Mouse (Mus musculus) MN1 (cell line): Measurements from ENCODE around the gene Tpsg1.
A peak's percentile ranks its signal among the peaks of the same experiment; 100 is the strongest.

Source experiments
- DNase-seq: peaks from one replicate; pipeline ENCODE4 v3.0.0-alpha.2; 2016; ENCODE audit warnings: low spot score

Gene Tpsg1

DNA sequence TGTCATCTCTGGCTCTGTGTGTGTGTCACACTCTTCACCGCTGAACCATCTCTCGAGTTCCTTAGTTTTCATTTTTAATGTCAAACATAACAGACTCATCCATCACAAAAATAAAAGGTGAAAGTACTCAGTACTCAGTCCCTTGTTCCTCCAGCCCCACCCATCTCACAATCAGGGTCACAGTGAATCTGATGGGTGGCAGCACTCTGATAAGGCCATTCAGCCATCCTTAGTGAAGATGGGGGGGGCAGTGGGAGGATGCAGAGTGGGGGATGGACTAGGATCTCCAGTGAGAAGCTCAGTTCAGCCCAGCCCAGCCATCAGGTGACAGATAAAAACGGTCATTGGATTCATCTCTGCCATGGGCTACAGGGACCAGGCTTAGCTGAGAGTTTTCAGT, at the start of gene Tpsg1:
TSS of gene Tpsg1 (plus strand) at position 301 of the 400 bp plus-strand sequence.
- no peak for DNase-seq

- no peak for DNase-seq
Observed at GRCm38 (mm10) chr17:25320819-25321218, 48.3 kb upstream of the Tpsg1 start.

GRCm38 (mm10) chr17:25322930-25323329, 46.1 kb upstream of the Tpsg1 start:
- no peak for DNase-seq

DNA sequence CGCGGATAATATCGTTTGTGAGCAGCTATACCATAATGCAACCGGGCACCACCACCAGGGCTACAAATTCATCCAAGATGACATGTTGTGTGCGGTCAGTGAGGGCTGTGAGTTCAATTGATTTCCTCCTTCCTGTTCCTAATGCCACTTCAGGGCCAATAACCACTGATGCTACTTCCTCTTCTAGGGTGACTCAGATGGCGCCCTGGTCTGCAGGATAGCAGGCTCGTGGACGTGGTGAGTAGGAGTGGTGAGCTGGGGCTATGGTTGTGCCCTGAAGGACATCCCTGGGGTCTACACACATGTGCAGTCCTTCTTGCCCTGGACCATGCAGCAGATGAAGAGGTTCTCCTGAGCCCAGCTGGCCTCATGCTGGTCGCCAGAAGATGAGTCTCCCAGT, 36.8 kb upstream of the Tpsg1 start:
- DNase-seq: no peak

- peak; percentile 84 for DNase-seq
Observed at GRCm38 (mm10) chr17:25333943-25334342, 35.1 kb upstream of the Tpsg1 start.

DNA sequence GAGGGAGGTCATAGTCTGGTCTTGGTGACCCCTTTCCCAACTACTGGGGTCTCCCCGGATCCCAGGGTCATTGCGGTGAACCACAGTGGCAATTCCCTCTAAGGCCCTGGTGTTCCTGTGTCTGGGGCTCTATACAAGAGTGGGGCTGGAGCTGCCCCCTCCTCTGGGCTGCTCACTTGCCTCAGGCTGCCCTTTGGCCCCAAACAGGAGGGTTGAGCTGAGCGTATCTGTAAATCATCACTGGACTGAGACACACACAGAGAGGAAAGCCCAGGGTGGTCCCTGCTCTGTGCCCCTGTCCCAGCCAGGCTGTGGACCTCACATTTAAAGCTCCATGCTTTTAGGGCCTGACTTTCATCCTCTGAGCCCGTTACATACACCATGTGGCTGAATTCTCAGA, 30.9 kb upstream of the Tpsg1 start:
- no peak for DNase-seq

DNA sequence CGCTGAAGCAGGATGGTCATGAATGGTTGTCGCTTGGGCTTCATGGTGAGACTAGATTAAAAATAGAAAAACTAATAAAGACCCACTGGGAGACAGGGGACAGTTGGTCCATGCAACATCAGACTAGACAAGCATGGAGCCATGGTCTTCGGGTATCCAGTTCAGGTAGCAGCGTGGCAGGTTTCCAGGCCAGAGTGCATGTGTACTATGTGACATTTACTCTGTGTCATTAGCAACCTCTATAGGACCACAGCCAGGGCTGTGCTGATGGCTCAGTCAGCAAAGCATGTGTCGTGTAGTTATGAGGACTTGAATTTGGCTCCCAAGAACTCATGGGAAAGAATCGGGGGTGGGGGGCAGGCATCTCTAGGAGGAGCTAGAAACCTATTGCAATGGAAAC, 29.1 kb upstream of the Tpsg1 start:
- DNase-seq: no peak

DNA sequence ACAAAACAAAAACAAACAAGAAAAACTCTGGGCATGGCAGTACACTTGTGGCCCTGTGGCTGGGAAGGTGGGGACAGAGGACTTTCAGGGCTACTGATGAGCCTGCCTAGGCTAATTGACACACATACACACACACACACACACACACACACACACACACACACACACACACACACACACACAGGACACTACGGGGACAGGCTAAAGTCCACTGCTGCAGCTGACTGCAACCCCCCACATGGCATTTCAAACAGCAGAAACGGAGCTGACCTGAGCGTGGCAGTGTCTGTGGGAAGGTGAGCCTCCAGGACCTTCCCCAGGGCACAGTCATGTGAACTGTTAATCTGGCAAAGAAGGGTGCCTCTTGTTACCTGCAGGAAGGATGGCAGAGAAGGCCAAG, 27.6 kb upstream of the Tpsg1 start:
- DNase-seq: no peak

DNA sequence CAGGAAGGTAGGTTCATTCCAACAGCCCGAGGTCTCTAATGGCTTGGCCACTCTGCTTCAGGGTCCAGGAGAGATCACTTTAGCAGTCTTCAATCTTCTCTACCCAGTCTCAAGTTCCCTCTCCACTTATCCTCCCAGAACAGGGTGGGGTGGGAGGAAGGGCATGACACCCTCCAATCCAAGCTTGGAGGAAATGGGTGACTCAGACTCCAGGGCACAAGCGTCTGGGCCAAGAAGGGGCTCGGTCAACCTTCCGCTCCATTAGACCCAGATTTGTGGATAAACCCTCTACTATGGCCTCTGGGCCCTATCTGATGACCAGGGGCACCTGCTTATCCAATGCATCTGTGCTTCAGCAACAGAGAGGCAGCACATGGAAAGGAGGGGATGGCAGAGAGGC, 23.6 kb upstream of the Tpsg1 start, which contains the start of gene Tpsab1:
TSS of gene Tpsab1 (minus strand) at position 101 of the 400 bp plus-strand sequence.
- no peak for DNase-seq

GRCm38 (mm10) chr17:25361291-25361690, 7.8 kb upstream of the Tpsg1 start:
- DNase-seq: no peak

DNA sequence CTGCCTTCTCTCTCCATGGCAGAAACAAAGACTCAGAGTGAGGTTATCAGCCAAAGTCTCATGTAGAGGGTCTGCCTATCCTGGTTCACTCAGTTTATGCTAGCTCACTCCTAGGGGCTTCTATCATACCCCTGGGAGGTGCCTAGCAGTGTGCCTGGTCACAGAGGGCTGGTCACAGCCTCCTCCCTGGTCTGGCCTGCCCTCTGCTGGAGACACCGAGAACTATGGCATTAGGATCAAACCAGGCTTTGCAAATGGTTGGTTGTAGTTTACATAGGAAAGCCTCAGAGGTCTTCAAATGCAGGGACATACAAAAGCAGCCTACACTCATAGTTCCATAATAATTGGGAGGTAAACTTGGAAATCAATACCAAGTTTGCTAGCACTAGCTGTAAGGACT, 5.3 kb upstream of the Tpsg1 start:
- DNase-seq: peak; percentile 49

DNA sequence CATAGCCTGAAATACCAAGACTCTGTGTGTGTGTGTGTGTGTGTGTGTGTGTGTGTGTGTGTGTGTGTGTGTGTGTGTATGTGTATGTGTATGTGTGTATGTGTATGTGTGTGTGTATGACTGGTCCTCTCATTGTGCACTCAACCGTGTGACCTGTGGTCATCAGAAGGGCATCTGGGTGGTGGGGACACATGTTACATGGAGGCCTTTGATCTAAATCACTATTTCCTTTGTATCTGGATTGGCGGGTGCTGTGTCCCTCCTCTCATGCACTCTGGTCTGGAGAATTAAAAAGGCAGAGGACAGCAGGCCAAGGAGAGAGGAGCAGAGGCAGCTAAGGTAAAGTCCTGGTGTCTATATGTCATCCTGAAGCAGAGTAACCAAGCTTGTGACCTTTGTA, 3.1 kb upstream of the Tpsg1 start, which contains the start of gene Tpsb2:
TSS of gene Tpsb2 (plus strand) at position 301 of the 400 bp plus-strand sequence.
- DNase-seq: no peak

GRCm38 (mm10) chr17:25372491-25372890, 3.4 kb downstream of the Tpsg1 start:
- peak; percentile 48 for DNase-seq

GRCm38 (mm10) chr17:25374011-25374410, 4.9 kb downstream of the Tpsg1 start:
- no peak for DNase-seq

DNA sequence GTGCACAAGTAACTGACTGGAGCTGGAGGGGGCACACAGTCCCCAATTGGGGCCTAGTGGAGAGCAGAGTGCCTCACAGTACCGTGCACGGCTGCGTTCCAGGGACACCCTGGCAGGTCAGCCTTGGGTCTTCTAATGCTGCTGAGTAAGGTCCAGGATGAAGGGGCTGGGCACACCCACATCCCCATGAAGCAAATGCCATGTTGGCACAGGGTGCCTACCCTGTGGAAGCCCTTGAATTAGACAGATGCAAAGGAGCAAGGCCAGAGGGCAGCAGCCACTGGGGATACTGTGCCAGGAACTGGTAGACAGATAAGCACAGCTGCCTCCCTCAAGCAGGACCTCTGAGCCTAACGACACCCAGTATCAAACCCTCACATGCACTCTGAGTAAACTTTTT, 25.5 kb downstream of the Tpsg1 start:
- no peak for DNase-seq

DNA sequence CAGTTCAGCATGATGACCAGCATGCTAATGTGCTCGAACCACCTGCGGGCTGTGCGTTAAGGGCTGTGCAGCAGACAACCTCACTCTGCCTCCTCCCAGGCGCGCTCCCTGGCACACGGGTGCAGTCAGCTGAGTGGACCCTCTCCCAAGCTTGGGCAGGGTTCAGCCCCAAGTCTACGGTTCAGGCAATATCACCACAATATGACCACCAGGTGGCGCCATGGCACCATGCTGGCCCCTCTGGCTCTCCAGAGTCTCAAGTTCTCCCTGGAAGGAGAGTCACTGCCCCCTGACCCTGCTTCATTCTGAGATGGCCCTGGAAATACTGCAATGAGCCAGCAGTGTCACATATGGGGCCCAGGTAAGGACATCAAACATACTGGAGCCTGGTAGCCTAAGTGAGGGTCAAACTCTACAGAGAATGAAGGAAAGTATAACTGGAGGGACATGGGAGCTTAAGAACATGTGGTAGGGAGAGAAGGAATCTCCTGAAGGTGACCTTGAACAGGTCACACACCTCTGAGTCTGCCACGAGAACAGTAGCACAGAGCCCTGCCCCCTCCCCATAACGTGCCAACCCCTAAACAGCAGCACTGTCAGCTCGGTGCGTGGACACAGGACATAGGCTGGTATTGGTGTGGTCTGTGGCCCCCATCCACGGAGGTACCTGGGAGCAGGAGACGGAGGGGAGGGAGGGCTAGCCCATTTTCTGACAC, 28.9 kb downstream of the Tpsg1 start:
- DNase-seq: peak; percentile 90

DNA sequence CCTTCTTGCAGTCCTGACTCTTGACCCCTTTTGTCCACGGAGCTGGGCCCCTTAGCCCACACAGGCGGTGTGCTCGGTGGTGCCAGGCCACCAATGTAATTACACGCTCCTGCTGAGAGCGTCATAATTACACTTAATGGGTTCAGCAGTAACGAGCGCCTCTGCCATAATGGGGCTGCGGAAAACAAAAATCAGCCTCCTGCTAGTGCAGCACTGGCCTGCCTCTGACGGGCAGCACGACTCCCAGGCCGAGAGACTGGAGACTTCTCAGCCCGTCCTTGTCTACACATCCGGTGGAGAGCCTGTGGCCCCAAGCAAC, 29.4 kb downstream of the Tpsg1 start:
- DNase-seq: peak; percentile 68

DNA sequence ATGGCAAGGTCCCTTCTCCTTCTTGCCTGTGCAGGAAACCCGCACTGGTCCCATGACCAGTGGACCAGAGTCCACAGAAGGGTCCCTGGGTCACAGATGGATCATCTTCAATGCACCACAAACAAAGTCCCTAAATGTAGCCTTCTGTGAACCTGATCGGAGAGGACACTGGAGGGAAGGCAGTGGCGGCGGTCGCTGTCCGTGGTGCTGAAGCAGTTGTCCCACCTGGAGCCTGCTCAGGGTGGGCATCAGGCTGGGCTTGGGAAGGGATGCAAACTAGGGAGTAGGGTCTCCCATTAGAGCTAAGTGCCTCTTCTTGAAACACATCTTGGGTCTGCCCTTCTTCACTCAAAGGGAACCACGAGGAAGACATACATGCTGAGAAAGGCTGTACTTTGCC, 31.4 kb downstream of the Tpsg1 start:
- DNase-seq: no peak

GRCm38 (mm10) chr17:25401491-25401890, 32.4 kb downstream of the Tpsg1 start:
- no peak for DNase-seq

- DNase-seq: no peak
Observed at GRCm38 (mm10) chr17:25402224-25402623, 33.2 kb downstream of the Tpsg1 start.

DNA sequence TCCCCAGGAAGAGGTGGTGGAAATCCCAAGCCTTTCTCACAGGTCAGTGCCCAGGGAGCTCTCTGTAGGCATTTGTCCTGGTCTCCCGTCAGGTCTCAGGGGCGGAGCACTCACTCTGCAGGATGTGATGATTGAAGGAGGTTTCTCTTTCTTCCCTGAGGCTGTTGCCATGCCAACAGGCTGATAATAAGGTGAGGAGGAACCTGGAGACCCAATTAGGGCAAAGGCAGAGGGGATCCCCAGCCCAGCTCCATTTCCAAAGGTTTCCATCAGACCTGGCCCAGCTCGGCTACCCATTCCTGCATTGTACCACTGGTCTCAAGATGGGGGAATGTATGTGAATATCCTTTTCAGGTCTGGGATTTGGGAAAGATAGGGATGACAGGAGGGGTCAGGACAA, 35.1 kb downstream of the Tpsg1 start:
- DNase-seq: no peak

DNA sequence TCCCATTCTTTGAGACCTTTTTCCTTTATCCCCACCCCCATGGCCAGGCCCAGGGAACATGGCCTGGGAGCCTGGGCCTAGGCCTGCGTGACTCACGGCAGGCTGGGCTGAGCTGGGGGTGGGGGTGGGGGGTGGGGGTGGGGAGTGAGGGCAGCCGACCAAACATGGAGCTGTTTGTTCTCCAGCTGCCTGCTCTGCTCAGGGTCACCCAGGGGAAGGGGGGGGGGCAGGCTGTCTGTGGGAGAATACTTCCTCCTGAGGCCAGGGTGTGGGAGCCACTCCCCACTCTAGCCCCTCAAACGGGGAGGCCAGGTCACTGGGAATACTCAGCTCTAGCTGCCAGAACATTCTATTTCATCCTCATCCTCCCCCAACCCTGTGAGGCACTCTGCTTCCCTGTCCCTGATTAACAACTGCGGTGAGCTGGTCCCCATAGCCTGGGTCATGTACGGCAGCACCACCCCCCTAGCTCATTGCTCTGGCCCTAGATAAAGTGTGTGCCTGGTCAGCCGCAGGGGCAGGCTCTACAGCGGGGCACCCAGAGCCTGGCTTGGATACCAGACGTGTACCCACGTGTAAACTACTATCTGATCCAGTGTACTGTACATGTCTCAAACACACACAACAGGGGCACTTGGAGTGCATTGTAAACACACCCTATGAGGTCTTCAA, 36.3 kb downstream of the Tpsg1 start:
- peak; percentile 73 for DNase-seq

DNA sequence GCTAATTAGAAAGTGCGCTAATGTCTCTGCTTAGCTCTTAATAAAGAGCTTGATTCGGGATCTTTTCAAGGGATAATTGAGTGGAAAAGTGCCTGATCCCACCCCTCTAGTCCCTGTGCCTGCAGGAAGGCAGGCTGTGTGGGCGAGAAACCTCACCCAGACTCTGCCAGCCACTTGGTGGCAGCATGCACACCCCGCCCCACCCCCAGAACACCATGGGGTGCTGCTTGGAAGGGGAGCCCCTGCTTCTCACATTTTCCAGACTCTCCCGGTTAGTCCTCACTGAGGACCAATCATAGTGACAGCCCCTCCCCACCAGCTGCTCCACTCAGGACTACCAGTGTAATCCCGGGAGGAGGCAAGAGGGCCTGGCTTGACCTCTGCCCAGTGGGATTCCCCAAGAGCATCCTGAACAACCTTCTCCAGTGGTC, 37.0 kb downstream of the Tpsg1 start:
- peak; percentile 40 for DNase-seq

- DNase-seq: no peak
Observed at GRCm38 (mm10) chr17:25407352-25407751, 38.3 kb downstream of the Tpsg1 start.
